Mouse (Mus musculus): Measurements from ENCODE around the gene Zfpl1. TPM values are rescaled to one million over a fixed set of nuclear protein-coding genes. Genes with fewer than 3 reads are reported as not detected.
A peak's percentile ranks its signal among the peaks of the same experiment; 100 is the strongest.

Zfpl1 gene
- total RNA-seq, 1 experiment: 39.4 TPM

GRCm38 (mm10) chr19:6070571-6071250 lies 14.0 kb downstream of the Zfpl1 start:
- H3K27ac ChIP-seq (ENCODE audit: insufficient read depth, low read depth, low read length, poor library complexity, severe bottlenecking): no peak overlapping the region
- peaks cover 3% of the 10 kb centered on the region; the same call in 1 of the 2 replicates for H3K36me3 ChIP-seq (ENCODE audit: control insufficient read depth, insufficient read depth, low read length, poor library complexity, severe bottlenecking)
- no peaks in the 10 kb centered on the region for H3K9me3 ChIP-seq (ENCODE audit: control insufficient read depth, insufficient read depth, low read depth, low read length)
- peaks cover 0 to 11% of the 10 kb centered on the region in 2 experiments; a peak in 1 of 4 replicates for H3K4me1 ChIP-seq (ENCODE audit: control insufficient read depth in 2 of 2, insufficient read depth in 2 of 2, low read length in 2 of 2, poor library complexity in 1 of 2)
- H3K9ac ChIP-seq (ENCODE audit: insufficient read depth, low read depth, low read length, poor library complexity, severe bottlenecking): peak overlapping the region; percentile 33
- DNase-seq (ENCODE audit: low read depth, low spot score): no peak
- TF ChIP-seq HCFC1 (IDR thresholded peaks at IDR 0.05; ENCODE audit: borderline replicate concordance, insufficient read depth, low read length) (no peak), CHD2 (IDR thresholded peaks at IDR 0.05; ENCODE audit: low read depth, low read length) (no peak), ZNF384 (IDR thresholded peaks at IDR 0.05; ENCODE audit: low read depth, low read length) (no peak), ZC3H11A (IDR thresholded peaks at IDR 0.05; ENCODE audit: borderline replicate concordance, low read depth, low read length) (no peak), MAFK (IDR thresholded peaks at IDR 0.05; ENCODE audit: insufficient read depth, low read depth, low read length) (no peak)
- H3K4me3 ChIP-seq (ENCODE audit: insufficient read depth in 1 of 2, low read depth in 1 of 2, low read length in 2 of 2, poor library complexity in 1 of 2, severe bottlenecking in 1 of 2): peak overlapping the region; percentile 44 to 65
- in situ Hi-C loops (cut with MboI; ENCODE audit: low sequenced_read_pairs in 2 of 2, unreplicated experiment in 2 of 2): no loop called here

DNA sequence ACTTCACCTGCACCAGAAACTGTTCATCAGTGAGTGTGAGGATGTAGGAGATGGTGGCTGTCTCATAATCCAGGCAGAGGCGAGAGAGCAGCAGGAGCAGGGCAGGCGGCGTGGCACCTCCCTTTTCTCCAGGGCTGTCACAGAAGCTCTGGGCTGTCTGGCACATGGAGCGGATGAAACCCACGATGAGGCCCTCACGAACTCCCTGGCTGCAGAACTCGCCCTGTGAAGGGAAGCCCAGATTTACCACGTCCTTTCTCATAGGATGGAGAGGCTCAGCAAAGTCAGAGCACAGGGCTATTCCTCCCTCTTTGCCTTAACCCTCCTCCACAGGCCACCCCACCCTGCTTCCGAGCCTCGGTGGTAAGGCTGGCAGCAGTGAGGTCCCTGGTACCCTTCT lies 14.9 kb downstream of the Zfpl1 start:
- DNase-seq (ENCODE audit: low read depth, low spot score): no peak
- H3K4me1 ChIP-seq (ENCODE audit: control insufficient read depth in 2 of 2, insufficient read depth in 2 of 2, low read length in 2 of 2, poor library complexity in 1 of 2): peaks cover 0 to 11% of the 10 kb centered on the region in 2 experiments; a peak in 1 of 4 replicates
- no peaks in the 10 kb centered on the region for H3K9me3 ChIP-seq (ENCODE audit: control insufficient read depth, insufficient read depth, low read depth, low read length)
- H3K27ac ChIP-seq (ENCODE audit: insufficient read depth, low read depth, low read length, poor library complexity, severe bottlenecking): no peak overlapping the region
- H3K36me3 ChIP-seq (ENCODE audit: control insufficient read depth, insufficient read depth, low read length, poor library complexity, severe bottlenecking): peaks cover 3% of the 10 kb centered on the region; the same call in 1 of the 2 replicates
- in situ Hi-C loops (cut with MboI; ENCODE audit: low sequenced_read_pairs in 2 of 2, unreplicated experiment in 2 of 2): no loop called here
- no peak overlapping the region for H3K9ac ChIP-seq (ENCODE audit: insufficient read depth, low read depth, low read length, poor library complexity, severe bottlenecking)
- no peak for TF ChIP-seq ZC3H11A (IDR thresholded peaks at IDR 0.05; ENCODE audit: borderline replicate concordance, low read depth, low read length)
- no peak for TF ChIP-seq CHD2 (IDR thresholded peaks at IDR 0.05; ENCODE audit: low read depth, low read length)
- TF ChIP-seq MAFK (IDR thresholded peaks at IDR 0.05; ENCODE audit: insufficient read depth, low read depth, low read length): no peak
- TF ChIP-seq ZNF384 (IDR thresholded peaks at IDR 0.05; ENCODE audit: low read depth, low read length): no peak
- no peak for TF ChIP-seq HCFC1 (IDR thresholded peaks at IDR 0.05; ENCODE audit: borderline replicate concordance, insufficient read depth, low read length)
- no peak overlapping the region for H3K4me3 ChIP-seq (ENCODE audit: insufficient read depth in 1 of 2, low read depth in 1 of 2, low read length in 2 of 2, poor library complexity in 1 of 2, severe bottlenecking in 1 of 2)

DNA sequence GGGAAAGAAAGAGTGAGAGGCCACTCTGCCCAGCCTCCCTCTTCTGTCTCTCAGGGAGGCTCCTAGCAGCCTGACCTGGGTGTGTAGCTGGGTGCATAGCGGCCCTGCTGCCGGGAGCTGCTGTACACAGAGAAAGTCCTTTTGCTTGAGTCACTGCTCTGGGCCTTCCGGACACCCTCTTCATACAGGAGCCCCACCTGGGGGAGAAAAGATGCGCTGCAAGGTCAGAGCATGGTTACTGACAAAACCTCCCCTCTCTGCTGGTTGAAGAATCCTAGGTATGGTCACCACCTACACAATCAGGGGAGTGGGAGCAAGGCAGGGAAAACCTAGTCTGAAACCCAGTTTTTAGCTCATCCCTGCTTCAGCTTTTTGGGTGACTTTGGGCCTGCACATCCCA lies 15.8 kb downstream of the Zfpl1 start:
- Histone ChIP-seq H3K27ac (ENCODE audit: insufficient read depth, low read depth, low read length, poor library complexity, severe bottlenecking) (no peak overlapping the region), H3K9ac (ENCODE audit: insufficient read depth, low read depth, low read length, poor library complexity, severe bottlenecking) (no peak overlapping the region), H3K4me3 (ENCODE audit: insufficient read depth in 1 of 2, low read depth in 1 of 2, low read length in 2 of 2, poor library complexity in 1 of 2, severe bottlenecking in 1 of 2) (no peak overlapping the region), H3K4me1 (ENCODE audit: control insufficient read depth in 2 of 2, insufficient read depth in 2 of 2, low read length in 2 of 2, poor library complexity in 1 of 2) (peaks cover 0 to 11% of the 10 kb centered on the region in 2 experiments; a peak in 1 of 4 replicates), H3K36me3 (ENCODE audit: control insufficient read depth, insufficient read depth, low read length, poor library complexity, severe bottlenecking) (peaks cover 3% of the 10 kb centered on the region; the same call in 1 of the 2 replicates), H3K9me3 (ENCODE audit: control insufficient read depth, insufficient read depth, low read depth, low read length) (no peaks in the 10 kb centered on the region)
- in situ Hi-C loops (cut with MboI; ENCODE audit: low sequenced_read_pairs in 2 of 2, unreplicated experiment in 2 of 2): no loop called here
- no peak for DNase-seq (ENCODE audit: low read depth, low spot score)
- TF ChIP-seq ZNF384 (IDR thresholded peaks at IDR 0.05; ENCODE audit: low read depth, low read length) (no peak), HCFC1 (IDR thresholded peaks at IDR 0.05; ENCODE audit: borderline replicate concordance, insufficient read depth, low read length) (no peak), ZC3H11A (IDR thresholded peaks at IDR 0.05; ENCODE audit: borderline replicate concordance, low read depth, low read length) (no peak), MAFK (IDR thresholded peaks at IDR 0.05; ENCODE audit: insufficient read depth, low read depth, low read length) (no peak), CHD2 (IDR thresholded peaks at IDR 0.05; ENCODE audit: low read depth, low read length) (no peak)

GRCm38 (mm10) chr19:6067724-6068415 lies 16.9 kb downstream of the Zfpl1 start, which contains the start of gene Tm7sf2:
Gene Tm7sf2, minus strand, starts transcription at chr19:6068373.
- Histone ChIP-seq H3K9me3 (ENCODE audit: control insufficient read depth, insufficient read depth, low read depth, low read length) (no peaks in the 10 kb centered on the region), H3K4me3 (ENCODE audit: insufficient read depth in 1 of 2, low read depth in 1 of 2, low read length in 2 of 2, poor library complexity in 1 of 2, severe bottlenecking in 1 of 2) (peak within 1 kb of the TSS; percentile 71 to 95), H3K27ac (ENCODE audit: insufficient read depth, low read depth, low read length, poor library complexity, severe bottlenecking) (peak within 1 kb of the TSS; percentile 28; the same call in 1 of the 2 replicates), H3K4me1 (ENCODE audit: control insufficient read depth in 2 of 2, insufficient read depth in 2 of 2, low read length in 2 of 2, poor library complexity in 1 of 2) (peaks cover 0 to 11% of the 10 kb centered on the region in 2 experiments; a peak in 1 of 4 replicates), H3K36me3 (ENCODE audit: control insufficient read depth, insufficient read depth, low read length, poor library complexity, severe bottlenecking) (peaks cover 3% of the 10 kb centered on the region; the same call in 1 of the 2 replicates), H3K9ac (ENCODE audit: insufficient read depth, low read depth, low read length, poor library complexity, severe bottlenecking) (peak within 1 kb of the TSS; percentile 73)
- DNase-seq (ENCODE audit: low read depth, low spot score): peak; percentile 89
- TF ChIP-seq MAFK (IDR thresholded peaks at IDR 0.05; ENCODE audit: insufficient read depth, low read depth, low read length) (no peak), ZNF384 (IDR thresholded peaks at IDR 0.05; ENCODE audit: low read depth, low read length) (no peak), HCFC1 (IDR thresholded peaks at IDR 0.05; ENCODE audit: borderline replicate concordance, insufficient read depth, low read length) (no peak), CHD2 (IDR thresholded peaks at IDR 0.05; ENCODE audit: low read depth, low read length) (no peak), ZC3H11A (IDR thresholded peaks at IDR 0.05; ENCODE audit: borderline replicate concordance, low read depth, low read length) (no peak)
- in situ Hi-C loops (cut with MboI; ENCODE audit: low sequenced_read_pairs in 2 of 2, unreplicated experiment in 2 of 2): no loop called here

All from ES-E14 (cell line).